Mouse (Mus musculus) ovary, adult 18-20 months (tissue): Measurements from ENCODE around the gene Mtf2.
"Not testable (repeated sequence)": the region's sequence is repeated elsewhere in the genome, so short reads cannot be mapped to it uniquely, and the experiment has no call there.

Experiments used
- DNase-seq: peaks from one replicate; pipeline ENCODE4 v3.0.0; 2022; ENCODE audit warnings: low spot score, mixed read lengths

The Mtf2 gene

GRCm38 (mm10) chr5:108065465-108066411, at the start of gene Mtf2:
Gene Mtf2 (plus strand): TSS chr5:108065674.
- peak; percentile 92 for DNase-seq

GRCm38 (mm10) chr5:108017232-108017631, 48.2 kb upstream of the Mtf2 start:
- DNase-seq, result no peak

- DNase-seq, result no peak
Observed at GRCm38 (mm10) chr5:108019367-108019766, 46.1 kb upstream of the Mtf2 start.

GRCm38 (mm10) chr5:108021346-108021745, 44.1 kb upstream of the Mtf2 start:
- no peak for DNase-seq

- DNase-seq, result no peak
Observed at GRCm38 (mm10) chr5:108028230-108028629, 37.2 kb upstream of the Mtf2 start.

GRCm38 (mm10) chr5:108028797-108029536, 36.5 kb upstream of the Mtf2 start:
- DNase-seq, result not testable (repeated sequence)

GRCm38 (mm10) chr5:108029968-108030367, 35.5 kb upstream of the Mtf2 start:
- no peak for DNase-seq

GRCm38 (mm10) chr5:108031267-108031666, 34.2 kb upstream of the Mtf2 start:
- DNase-seq, result no peak

- DNase-seq, result no peak
Observed at GRCm38 (mm10) chr5:108034194-108034593, 31.3 kb upstream of the Mtf2 start.

GRCm38 (mm10) chr5:108035523-108035922, 30.0 kb upstream of the Mtf2 start:
- DNase-seq, result no peak

GRCm38 (mm10) chr5:108042061-108042460, 23.4 kb upstream of the Mtf2 start:
- DNase-seq, result no peak

GRCm38 (mm10) chr5:108043908-108044307, 21.6 kb upstream of the Mtf2 start:
- no peak for DNase-seq

GRCm38 (mm10) chr5:108049711-108050268, 15.7 kb upstream of the Mtf2 start:
- no peak for DNase-seq

- DNase-seq, result no peak
Observed at GRCm38 (mm10) chr5:108051026-108051425, 14.4 kb upstream of the Mtf2 start.

GRCm38 (mm10) chr5:108051727-108052126, 13.7 kb upstream of the Mtf2 start:
- DNase-seq, result not testable (repeated sequence)

- no peak for DNase-seq
Observed at GRCm38 (mm10) chr5:108052200-108052599, 13.3 kb upstream of the Mtf2 start.

- DNase-seq, result no peak
Observed at GRCm38 (mm10) chr5:108053566-108053965, 11.9 kb upstream of the Mtf2 start.

GRCm38 (mm10) chr5:108060413-108060812, 5.1 kb upstream of the Mtf2 start:
- no peak for DNase-seq

- DNase-seq, result no peak
Observed at GRCm38 (mm10) chr5:108072301-108072700, 6.8 kb downstream of the Mtf2 start.

- no peak for DNase-seq
Observed at GRCm38 (mm10) chr5:108076241-108076640, 10.8 kb downstream of the Mtf2 start.

- no peak for DNase-seq
Observed at GRCm38 (mm10) chr5:108076833-108077540, 11.5 kb downstream of the Mtf2 start.

GRCm38 (mm10) chr5:108079603-108080002, 14.1 kb downstream of the Mtf2 start:
- no peak for DNase-seq
